Mouse (Mus musculus) left cerebral cortex, adult 11 months (tissue): ENCODE measurements around the gene Prkab1.

Experiments used
- DNase-seq: peaks from one replicate; pipeline ENCODE4 v3.0.0; 2022; ENCODE audit warnings: low spot score

Prkab1 gene

GRCm38 (mm10) chr5:116018196-116018595 lies 6.1 kb downstream of the Prkab1 start:
- no peak for DNase-seq

GRCm38 (mm10) chr5:116017391-116017790 lies 6.9 kb downstream of the Prkab1 start:
- DNase-seq, result no peak

GRCm38 (mm10) chr5:116016542-116016941 lies 7.8 kb downstream of the Prkab1 start:
- no peak for DNase-seq

GRCm38 (mm10) chr5:116014237-116014636 lies 10.1 kb downstream of the Prkab1 start:
- DNase-seq, result no peak

DNA sequence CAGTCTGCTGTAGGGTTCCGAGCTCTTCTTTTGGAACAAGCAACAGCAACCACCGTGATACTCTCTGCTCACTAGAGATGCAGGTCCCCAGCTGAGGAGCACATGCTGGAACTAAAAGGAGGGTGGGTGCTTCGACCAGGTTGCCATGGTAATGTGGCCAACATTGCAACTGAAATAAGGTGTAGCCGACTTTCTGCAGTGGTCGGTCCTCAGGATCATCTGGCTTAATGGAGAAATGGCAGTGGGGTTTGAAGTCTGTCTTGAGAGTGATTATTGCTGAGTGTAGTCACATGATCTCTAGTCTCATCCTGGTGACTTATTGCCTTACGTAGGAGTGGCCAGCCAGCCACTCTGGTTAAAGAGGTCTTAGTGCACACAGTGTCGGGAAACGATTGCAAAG lies 10.5 kb downstream of the Prkab1 start:
- DNase-seq, result no peak

GRCm38 (mm10) chr5:116012503-116012902 lies 11.8 kb downstream of the Prkab1 start:
- no peak for DNase-seq

GRCm38 (mm10) chr5:116011700-116012099 lies 12.6 kb downstream of the Prkab1 start:
- no peak for DNase-seq

DNA sequence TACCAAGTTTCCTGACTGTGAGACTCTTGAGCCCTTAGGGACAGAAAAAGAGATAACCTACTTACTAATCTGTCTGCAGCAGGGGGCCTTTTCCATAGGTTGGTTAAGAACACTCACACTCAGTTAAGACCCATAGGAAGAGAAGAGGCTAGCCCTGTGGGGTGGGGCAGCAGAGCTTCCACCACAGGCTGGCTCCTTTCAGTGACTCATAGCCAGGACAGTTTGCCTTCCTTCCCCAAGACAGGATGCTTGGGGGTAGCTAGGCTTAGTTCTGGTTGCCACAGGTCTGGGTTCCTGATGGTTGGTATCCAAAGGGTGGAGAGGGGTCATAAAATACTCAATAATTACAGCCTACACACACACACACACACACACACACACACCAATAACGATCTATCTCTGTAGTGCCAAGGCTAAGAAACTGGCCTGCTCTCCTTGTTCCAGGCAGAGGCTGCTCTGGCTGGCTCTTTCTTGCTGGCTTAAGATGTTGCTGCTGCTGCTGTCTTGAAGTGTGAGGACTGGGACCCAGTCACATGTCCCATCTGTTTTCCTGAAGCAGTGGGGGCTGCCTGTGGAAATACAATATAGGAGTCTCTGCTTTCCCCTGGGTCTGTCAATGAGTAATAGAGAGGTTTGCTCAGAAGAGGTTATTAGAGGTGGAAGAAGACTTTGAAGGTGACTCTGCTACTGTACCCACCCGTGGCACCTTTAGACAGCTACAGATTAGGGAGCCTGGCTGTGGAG lies 14.3 kb downstream of the Prkab1 start:
- no peak for DNase-seq

GRCm38 (mm10) chr5:116009091-116009851 lies 15.0 kb downstream of the Prkab1 start:
- no peak for DNase-seq

DNA sequence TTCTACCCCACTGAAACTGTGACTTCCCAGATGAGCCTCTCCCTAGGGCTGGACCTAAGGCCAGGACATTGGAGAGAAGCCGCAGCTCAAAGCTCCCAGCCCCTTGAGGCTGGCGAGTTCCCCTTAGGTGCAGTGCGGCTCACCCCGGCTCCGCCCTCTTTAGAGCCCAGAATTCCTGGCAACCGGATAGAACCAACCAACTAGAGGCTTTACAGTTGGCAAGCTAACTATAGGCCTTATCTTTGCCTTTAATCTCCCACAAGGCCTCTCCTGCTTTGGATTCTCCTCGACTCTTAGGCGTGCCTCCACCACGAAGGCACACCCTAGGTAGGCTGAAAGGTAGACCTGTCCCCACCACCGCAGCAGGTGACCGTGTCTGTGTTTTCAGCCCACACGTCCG lies 16.6 kb downstream of the Prkab1 start:
- no peak for DNase-seq

DNA sequence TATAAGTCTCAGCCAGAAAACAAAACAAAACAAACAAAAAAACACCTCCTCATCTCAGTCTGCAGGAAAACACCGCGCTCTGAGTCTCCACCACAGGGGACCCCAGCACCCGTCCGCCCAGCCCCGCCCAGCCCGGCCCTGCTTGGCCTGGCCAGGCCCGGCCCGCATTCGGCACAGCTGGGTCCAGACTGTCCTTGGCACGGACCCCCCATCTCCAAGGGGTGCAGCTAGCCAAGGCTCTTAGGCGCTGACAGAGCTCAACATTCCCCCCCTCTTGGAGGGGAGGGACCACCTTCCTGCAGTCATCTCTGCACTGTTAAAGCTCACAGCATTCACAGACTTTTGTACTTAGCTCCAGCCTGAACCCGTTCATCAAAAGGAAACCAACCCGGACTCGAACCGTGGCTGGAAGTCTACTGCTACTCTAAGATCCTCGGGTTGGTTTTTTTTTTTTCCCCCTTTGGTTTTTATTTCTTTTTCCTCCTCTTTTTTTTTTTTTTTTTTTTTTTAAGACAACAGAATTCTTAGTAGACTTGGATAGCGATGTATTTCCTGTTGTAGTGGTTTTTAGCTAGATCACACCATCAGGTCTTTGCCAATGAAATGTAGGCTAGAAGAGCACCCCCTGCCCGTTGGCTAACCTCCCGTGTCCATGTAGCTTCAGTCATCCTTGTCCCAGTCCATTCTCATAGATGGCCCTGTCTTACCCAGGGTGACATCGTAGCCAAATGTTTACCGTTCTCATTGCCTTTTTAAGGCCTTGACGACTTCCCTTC lies 17.8 kb downstream of the Prkab1 start:
- no peak for DNase-seq

DNA sequence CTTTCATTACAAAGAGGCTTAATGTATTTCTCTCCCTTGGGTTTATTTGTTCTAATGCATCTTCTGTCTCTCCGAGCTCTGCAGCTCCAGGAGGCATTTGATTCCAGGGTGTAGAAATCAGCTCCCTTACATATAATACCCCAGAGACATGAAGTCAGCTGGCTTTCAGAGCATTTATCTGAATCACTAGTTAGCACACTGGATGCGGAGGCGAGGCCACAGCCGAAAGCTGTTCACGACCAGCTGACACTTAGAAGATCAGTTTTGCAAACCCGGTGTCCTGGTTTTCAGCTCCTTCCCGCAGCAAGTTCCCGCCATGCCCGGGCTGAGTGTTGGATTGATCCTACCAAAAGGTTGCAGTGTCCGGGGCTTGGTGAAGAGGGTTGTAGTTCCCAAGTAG lies 20.0 kb downstream of the Prkab1 start:
- DNase-seq, result no peak

DNA sequence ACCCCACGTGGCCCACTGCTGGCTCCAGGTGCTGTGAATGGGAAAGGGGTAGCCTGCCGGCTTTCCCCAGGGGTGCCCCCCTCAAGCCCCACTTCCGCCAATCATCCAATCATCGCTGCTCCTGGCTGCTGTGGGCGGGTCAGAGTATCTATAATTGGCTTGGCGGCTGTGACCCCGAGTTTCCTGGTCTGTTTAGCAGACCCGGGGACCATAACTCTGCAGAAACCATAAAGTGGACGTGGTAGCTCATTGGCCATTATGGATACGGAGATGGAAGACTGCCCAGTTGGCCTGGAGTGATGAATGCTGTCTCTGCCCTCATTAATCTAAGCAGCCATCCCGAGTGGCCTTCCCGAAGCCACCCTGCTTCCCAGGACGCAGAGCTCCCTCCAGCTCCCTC lies 20.5 kb downstream of the Prkab1 start:
- no peak for DNase-seq

DNA sequence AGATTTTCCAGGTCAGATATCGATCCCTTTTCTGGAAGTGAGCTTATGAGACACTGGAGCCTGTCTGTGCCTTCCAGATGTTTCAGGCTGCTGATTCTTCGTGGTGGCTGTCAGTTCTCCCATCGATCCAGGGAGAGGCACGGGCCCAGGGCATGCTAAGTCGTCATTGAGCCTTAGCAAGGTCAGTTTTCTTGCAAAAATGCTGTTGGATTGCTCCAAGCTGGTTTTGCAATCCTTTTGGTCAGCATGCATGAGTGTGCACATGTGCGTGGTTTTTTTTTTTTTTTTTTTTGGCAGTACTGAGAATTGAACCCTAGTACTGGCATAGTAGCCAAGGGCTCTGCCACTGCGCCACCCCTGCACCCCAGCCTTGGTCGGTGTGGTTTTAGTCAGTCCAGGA lies 21.2 kb downstream of the Prkab1 start:
- no peak for DNase-seq

- DNase-seq, result no peak
Observed at GRCm38 (mm10) chr5:115997376-115997775, 26.9 kb downstream of the Prkab1 start.

- DNase-seq, result no peak
Observed at GRCm38 (mm10) chr5:115994101-115994500, 30.2 kb downstream of the Prkab1 start.

GRCm38 (mm10) chr5:115991717-115992116 lies 32.6 kb downstream of the Prkab1 start:
- no peak for DNase-seq

DNA sequence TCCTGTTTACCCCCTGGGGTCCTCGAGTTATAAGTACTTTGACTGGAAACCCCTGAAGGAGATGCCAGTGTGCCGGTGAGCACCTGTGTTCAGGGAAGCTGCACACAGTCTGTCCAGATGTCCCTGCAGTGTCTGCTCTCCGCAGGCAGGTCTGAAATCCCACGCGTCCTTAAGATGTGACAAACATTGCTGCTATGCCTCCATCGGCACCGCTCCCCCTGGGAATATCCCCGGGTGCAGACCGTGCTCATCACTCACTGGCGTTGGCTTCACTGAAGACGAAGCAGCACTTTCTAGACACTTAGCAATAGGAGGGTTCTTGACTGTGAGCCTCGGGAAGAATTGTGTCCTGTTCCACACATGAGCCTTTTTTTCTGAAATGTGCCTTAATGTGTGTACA lies 37.0 kb downstream of the Prkab1 start:
- no peak for DNase-seq

- DNase-seq, result no peak
Observed at GRCm38 (mm10) chr5:115985101-115985500, 39.2 kb downstream of the Prkab1 start.

DNA sequence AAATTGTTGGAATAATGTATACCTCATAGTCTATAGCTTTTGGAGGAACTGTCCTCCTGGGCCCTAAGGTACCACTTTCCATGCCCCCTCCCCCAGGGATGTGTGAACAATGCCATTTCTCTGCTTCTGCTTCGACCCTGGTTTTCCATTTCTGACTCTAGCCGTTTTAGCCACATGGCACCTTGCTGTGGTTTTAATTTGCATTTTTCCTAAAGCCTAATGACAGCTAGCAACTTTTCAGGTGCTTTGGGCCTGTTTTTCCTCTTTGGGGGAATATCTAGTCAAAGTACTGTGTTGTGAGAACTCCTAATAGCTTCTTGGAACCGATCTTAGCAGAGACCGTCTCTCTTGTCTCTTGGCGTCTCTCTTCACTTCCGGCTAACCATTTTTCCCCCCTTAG lies 39.9 kb downstream of the Prkab1 start:
- no peak for DNase-seq

DNA sequence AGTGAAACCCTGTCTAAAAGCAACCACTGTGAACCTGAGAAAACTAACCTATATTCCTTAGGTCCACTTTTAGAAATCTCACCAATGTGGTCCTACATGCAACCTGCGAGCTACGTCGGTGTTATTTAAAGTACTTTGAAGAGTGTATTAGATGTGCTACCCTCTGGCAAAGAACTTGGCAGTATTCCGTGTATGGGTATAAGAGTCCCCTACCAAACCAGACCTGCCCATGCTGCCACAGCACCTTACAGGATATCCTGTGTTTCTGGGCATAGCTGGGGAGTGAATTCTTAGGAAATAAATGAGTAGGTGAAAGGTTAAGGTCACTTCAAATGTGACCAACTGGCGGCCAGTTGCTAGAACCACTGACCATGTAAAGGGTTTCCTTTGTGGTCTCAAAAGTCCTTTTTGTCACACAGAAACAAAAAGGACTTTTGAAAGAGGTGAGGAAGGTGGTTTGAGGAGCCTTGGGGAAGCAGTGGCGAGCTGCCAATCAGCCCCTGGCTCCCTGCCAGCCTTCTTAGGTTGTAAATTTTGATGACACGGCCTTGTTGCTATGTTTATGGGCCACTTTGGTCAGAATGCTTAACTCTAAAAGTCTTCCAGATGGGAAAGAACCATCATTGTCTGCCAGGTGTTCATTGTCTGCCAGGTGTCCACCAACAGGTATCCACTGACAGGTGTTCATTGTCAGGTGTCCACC lies 41.5 kb downstream of the Prkab1 start:
- DNase-seq, result no peak

GRCm38 (mm10) chr5:115980537-115980936 lies 43.8 kb downstream of the Prkab1 start:
- DNase-seq, result no peak
